Mouse (Mus musculus): ENCODE data around the gene Slc44a4. TPM values are rescaled to one million over a fixed set of nuclear protein-coding genes. Genes with fewer than 3 reads are reported as not detected.

Slc44a4 gene
- polyA plus RNA-seq, 1 experiment from 2014 or later = 3.6 TPM

DNA sequence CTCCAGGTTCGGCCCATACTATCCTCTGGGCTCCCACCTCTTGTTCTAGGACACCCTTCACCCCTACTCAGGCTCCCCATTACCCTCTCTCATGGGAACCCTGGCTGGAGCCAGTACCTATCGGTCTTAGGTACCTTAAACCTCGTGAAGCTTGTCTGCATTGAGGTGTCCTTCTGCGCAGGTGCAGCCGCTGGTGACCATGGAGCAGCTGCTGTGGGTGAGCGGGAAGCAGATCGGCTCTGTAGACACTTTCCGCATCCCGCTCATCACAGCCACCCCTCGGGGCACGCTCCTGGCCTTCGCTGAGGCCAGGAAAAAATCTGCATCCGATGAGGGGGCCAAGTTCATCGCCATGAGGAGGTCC lies 17.5 kb downstream of the Slc44a4 start:
- Histone ChIP-seq H3K4me1 (ENCODE audit: control insufficient read depth, low read depth, low read length) (peaks cover 13% of the 10 kb centered on the region), H3K27ac (ENCODE audit: low read length) (peak overlapping the region; percentile 39; the same call in 1 of the 2 replicates), H3K4me3 (ENCODE audit: low read depth, low read length) (peak overlapping the region; percentile 74), H3K9ac (ENCODE audit: low read depth, low read length) (peak overlapping the region; percentile 72), H3K4me2 (ENCODE audit: low read depth, low read length) (peak overlapping the region; percentile 91), H3K27me3 (ENCODE audit: control insufficient read depth, insufficient read depth, low read depth, low read length) (no peaks in the 10 kb centered on the region), H3K36me3 (ENCODE audit: control insufficient read depth, insufficient read depth) (no peaks in the 10 kb centered on the region), H3K9me3 (replicated peaks; ENCODE audit: control insufficient read depth, low read length) (no peaks in the 10 kb centered on the region)
- ATAC-seq (ENCODE audit: low read depth) = no peak
- WGBS (ENCODE audit: insufficient replicate concordance) = 10% methylated on average over 14 of the region's 14 CpGs

- peak overlapping the region; percentile 74 for H3K4me3 ChIP-seq (ENCODE audit: low read depth, low read length)
- H3K9ac ChIP-seq (ENCODE audit: low read depth, low read length) = no peak overlapping the region
- 62% methylated on average over 8 of the region's 8 CpGs for WGBS (ENCODE audit: insufficient replicate concordance)
- no peaks in the 10 kb centered on the region for H3K9me3 ChIP-seq (replicated peaks; ENCODE audit: control insufficient read depth, low read length)
- peak overlapping the region; percentile 91 for H3K4me2 ChIP-seq (ENCODE audit: low read depth, low read length)
- H3K27ac ChIP-seq (ENCODE audit: low read length) = no peak overlapping the region
- H3K4me1 ChIP-seq (ENCODE audit: control insufficient read depth, low read depth, low read length) = peaks cover 13% of the 10 kb centered on the region
- ATAC-seq (ENCODE audit: low read depth) = no peak
- H3K36me3 ChIP-seq (ENCODE audit: control insufficient read depth, insufficient read depth) = no peaks in the 10 kb centered on the region
- no peaks in the 10 kb centered on the region for H3K27me3 ChIP-seq (ENCODE audit: control insufficient read depth, insufficient read depth, low read depth, low read length)
Measured at GRCm38 (mm10) chr17:34932287-34932686, 18.0 kb downstream of the Slc44a4 start.

- H3K36me3 ChIP-seq (ENCODE audit: control insufficient read depth, insufficient read depth) = no peaks in the 10 kb centered on the region
- peak overlapping the region; percentile 37 for H3K4me2 ChIP-seq (ENCODE audit: low read depth, low read length)
- no peaks in the 10 kb centered on the region for H3K27me3 ChIP-seq (ENCODE audit: control insufficient read depth, insufficient read depth, low read depth, low read length)
- 70% methylated on average over 24 of the region's 24 CpGs for WGBS (ENCODE audit: insufficient replicate concordance)
- H3K27ac ChIP-seq (ENCODE audit: low read length) = no peak overlapping the region; the same call in 1 of the 2 replicates
- H3K9ac ChIP-seq (ENCODE audit: low read depth, low read length) = no peak overlapping the region
- no peak for ATAC-seq (ENCODE audit: low read depth)
- no peaks in the 10 kb centered on the region for H3K9me3 ChIP-seq (replicated peaks; ENCODE audit: control insufficient read depth, low read length)
- peaks cover 13% of the 10 kb centered on the region for H3K4me1 ChIP-seq (ENCODE audit: control insufficient read depth, low read depth, low read length)
- no peak overlapping the region for H3K4me3 ChIP-seq (ENCODE audit: low read depth, low read length)
Measured at GRCm38 (mm10) chr17:34934031-34934430, 19.8 kb downstream of the Slc44a4 start.

DNA sequence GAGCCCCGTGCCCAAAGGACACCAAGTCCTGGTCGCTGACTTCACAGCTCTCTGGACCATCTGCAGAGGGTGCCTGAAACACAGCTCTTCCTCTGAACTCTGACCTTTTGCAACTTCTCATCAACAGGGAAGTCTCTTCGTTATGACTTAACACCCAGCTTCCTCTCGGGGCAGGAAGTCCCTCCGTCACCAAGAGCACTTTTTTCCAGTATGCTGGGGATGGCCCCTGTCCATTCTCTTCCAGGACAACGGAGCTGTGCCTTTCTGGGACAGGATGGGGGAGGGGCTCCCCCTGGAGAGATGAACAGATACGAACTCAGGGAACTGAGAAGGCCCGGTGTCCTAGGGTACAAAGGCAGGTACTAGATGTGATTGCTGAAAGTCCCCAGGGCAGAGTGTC lies 20.6 kb downstream of the Slc44a4 start:
- no peak overlapping the region for H3K4me3 ChIP-seq (ENCODE audit: low read depth, low read length)
- no peaks in the 10 kb centered on the region for H3K36me3 ChIP-seq (ENCODE audit: control insufficient read depth, insufficient read depth)
- no peak for ATAC-seq (ENCODE audit: low read depth)
- no peaks in the 10 kb centered on the region for H3K9me3 ChIP-seq (replicated peaks; ENCODE audit: control insufficient read depth, low read length)
- peak overlapping the region; percentile 21; the same call in 1 of the 2 replicates for H3K27ac ChIP-seq (ENCODE audit: low read length)
- no peaks in the 10 kb centered on the region for H3K27me3 ChIP-seq (ENCODE audit: control insufficient read depth, insufficient read depth, low read depth, low read length)
- no peak overlapping the region for H3K9ac ChIP-seq (ENCODE audit: low read depth, low read length)
- WGBS (ENCODE audit: insufficient replicate concordance) = 40% methylated on average over 8 of the region's 8 CpGs
- no peak overlapping the region; the same call in 1 of the 2 replicates for H3K4me2 ChIP-seq (ENCODE audit: low read depth, low read length)
- peaks cover 13% of the 10 kb centered on the region for H3K4me1 ChIP-seq (ENCODE audit: control insufficient read depth, low read depth, low read length)

- Histone ChIP-seq H3K4me1 (ENCODE audit: control insufficient read depth, low read depth, low read length) (peaks cover 6% of the 10 kb centered on the region), H3K36me3 (ENCODE audit: control insufficient read depth, insufficient read depth) (no peaks in the 10 kb centered on the region), H3K4me2 (ENCODE audit: low read depth, low read length) (no peak overlapping the region), H3K27me3 (ENCODE audit: control insufficient read depth, insufficient read depth, low read depth, low read length) (no peaks in the 10 kb centered on the region), H3K9me3 (replicated peaks; ENCODE audit: control insufficient read depth, low read length) (no peaks in the 10 kb centered on the region), H3K4me3 (ENCODE audit: low read depth, low read length) (no peak overlapping the region), H3K27ac (ENCODE audit: low read length) (no peak overlapping the region), H3K9ac (ENCODE audit: low read depth, low read length) (no peak overlapping the region)
- WGBS (ENCODE audit: insufficient replicate concordance) = 57% methylated on average over 6 of the region's 6 CpGs
- ATAC-seq (ENCODE audit: low read depth) = peak; percentile 31; the same call in 1 of the 2 replicates
Measured at GRCm38 (mm10) chr17:34937960-34938505, 23.8 kb downstream of the Slc44a4 start.

GRCm38 (mm10) chr17:34941344-34942041 lies 27.2 kb downstream of the Slc44a4 start:
- H3K9ac ChIP-seq (ENCODE audit: low read depth, low read length) = peak overlapping the region; percentile 52
- H3K36me3 ChIP-seq (ENCODE audit: control insufficient read depth, insufficient read depth) = no peaks in the 10 kb centered on the region
- WGBS (ENCODE audit: insufficient replicate concordance) = 13% methylated on average over 15 of the region's 15 CpGs
- H3K4me2 ChIP-seq (ENCODE audit: low read depth, low read length) = peak overlapping the region; percentile 56
- 0 out of 2 replicates have a peak overlapping the region, but pooled peaks have one; percentile 33 for H3K27ac ChIP-seq (ENCODE audit: low read length)
- no peaks in the 10 kb centered on the region for H3K9me3 ChIP-seq (replicated peaks; ENCODE audit: control insufficient read depth, low read length)
- peaks cover 6% of the 10 kb centered on the region for H3K4me1 ChIP-seq (ENCODE audit: control insufficient read depth, low read depth, low read length)
- H3K27me3 ChIP-seq (ENCODE audit: control insufficient read depth, insufficient read depth, low read depth, low read length) = no peaks in the 10 kb centered on the region
- H3K4me3 ChIP-seq (ENCODE audit: low read depth, low read length) = peak overlapping the region; percentile 42
- no peak for ATAC-seq (ENCODE audit: low read depth)

DNA sequence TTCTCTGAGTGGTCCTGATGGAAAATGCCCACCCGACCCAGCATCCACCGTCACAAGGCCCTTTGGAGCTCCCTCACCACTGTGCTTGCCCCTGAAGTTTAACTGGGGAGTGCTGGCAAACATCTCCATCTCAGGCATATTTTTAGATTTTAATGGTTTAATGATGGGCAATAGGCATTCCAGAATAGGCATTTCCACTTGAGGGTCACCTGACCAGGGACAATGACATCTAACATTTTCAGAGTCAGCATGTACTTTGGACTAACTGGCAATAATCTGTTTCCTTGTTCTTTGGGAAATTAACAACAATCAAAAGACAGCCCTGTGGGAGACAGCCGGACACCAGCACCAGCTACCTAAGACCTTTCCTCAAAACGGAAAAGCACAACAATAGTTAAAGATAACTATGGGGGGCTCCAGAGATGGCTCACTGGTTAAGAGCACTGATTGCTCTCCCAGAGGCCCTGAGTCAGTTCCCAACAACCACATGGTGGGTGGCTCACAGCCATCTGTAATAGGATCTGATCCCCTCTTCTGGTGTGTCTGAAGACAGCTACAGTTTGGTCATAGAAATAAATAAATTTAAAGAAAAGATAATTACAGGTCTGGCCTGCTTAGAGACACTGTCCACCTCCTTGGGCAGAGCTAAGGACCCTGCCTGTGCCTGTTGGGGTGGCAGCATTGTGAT lies 29.0 kb downstream of the Slc44a4 start:
- 77% methylated on average over 4 of the region's 4 CpGs for WGBS (ENCODE audit: insufficient replicate concordance)
- Histone ChIP-seq H3K27me3 (ENCODE audit: control insufficient read depth, insufficient read depth, low read depth, low read length) (no peaks in the 10 kb centered on the region), H3K4me3 (ENCODE audit: low read depth, low read length) (no peak overlapping the region), H3K27ac (ENCODE audit: low read length) (no peak overlapping the region), H3K4me2 (ENCODE audit: low read depth, low read length) (no peak overlapping the region), H3K9ac (ENCODE audit: low read depth, low read length) (no peak overlapping the region), H3K4me1 (ENCODE audit: control insufficient read depth, low read depth, low read length) (peaks cover 6% of the 10 kb centered on the region), H3K9me3 (replicated peaks; ENCODE audit: control insufficient read depth, low read length) (no peaks in the 10 kb centered on the region), H3K36me3 (ENCODE audit: control insufficient read depth, insufficient read depth) (no peaks in the 10 kb centered on the region)
- ATAC-seq (ENCODE audit: low read depth) = no peak

- Histone ChIP-seq H3K4me3 (ENCODE audit: low read depth, low read length) (no peak overlapping the region), H3K4me2 (ENCODE audit: low read depth, low read length) (no peak overlapping the region), H3K9me3 (replicated peaks; ENCODE audit: control insufficient read depth, low read length) (no peaks in the 10 kb centered on the region), H3K9ac (ENCODE audit: low read depth, low read length) (no peak overlapping the region), H3K27ac (ENCODE audit: low read length) (no peak overlapping the region), H3K27me3 (ENCODE audit: control insufficient read depth, insufficient read depth, low read depth, low read length) (no peaks in the 10 kb centered on the region), H3K4me1 (ENCODE audit: control insufficient read depth, low read depth, low read length) (peaks cover 8% of the 10 kb centered on the region), H3K36me3 (ENCODE audit: control insufficient read depth, insufficient read depth) (no peaks in the 10 kb centered on the region)
- ATAC-seq (ENCODE audit: low read depth) = no peak
Measured at GRCm38 (mm10) chr17:34944362-34944761, 30.1 kb downstream of the Slc44a4 start.

Data from liver, embryonic 16.5 days (tissue).